Mouse (Mus musculus) T-cell, adult 2 months (primary cell): Measurements from ENCODE around the gene Ociad2.
A peak's percentile ranks its signal among the peaks of the same experiment; 100 is the strongest.

Source experiments
- DNase-seq: peaks from one replicate; pipeline ENCODE4 v3.0.0; 2022; ENCODE audit warnings: low spot score

Gene Ociad2

GRCm38 (mm10) chr5:73304507-73304906 lies 36.3 kb downstream of the Ociad2 start:
- no peak for DNase-seq

DNA sequence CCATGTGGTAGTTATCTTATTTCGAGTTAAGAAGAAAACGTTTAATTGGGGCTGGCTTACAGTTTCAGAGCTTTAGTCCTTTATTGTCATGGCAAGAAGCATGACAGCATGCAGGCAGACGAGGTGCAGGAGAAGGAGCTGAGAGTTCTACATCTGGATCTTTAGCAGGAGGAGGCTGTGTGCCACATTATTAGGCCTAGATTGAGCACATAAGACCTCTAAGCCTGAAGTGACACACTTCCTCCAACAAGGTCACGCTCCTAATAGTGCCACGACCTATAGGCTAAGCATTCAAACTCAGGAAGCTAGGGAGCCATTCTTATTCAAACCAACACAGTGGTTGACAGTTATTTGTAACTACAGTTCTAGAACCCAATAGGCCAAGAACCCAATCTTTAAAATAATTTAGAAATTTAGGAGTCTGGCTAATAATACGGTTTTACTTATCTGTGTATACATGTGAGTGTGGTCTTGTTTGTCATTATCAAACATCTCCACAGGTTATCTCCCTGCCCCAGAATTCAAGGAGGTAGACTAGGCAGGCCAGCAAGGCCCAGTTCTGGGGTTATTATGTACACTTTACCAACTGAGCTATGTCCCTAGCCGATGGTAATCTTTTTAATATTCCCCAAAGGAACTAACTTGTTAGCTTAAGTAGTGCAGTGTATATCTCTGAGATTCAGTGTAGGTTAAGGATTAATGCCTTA lies 39.1 kb downstream of the Ociad2 start:
- no peak for DNase-seq

- DNase-seq: no peak
Measured at GRCm38 (mm10) chr5:73295916-73296315, 44.9 kb downstream of the Ociad2 start.

- DNase-seq: no peak
Measured at GRCm38 (mm10) chr5:73295016-73295415, 45.8 kb downstream of the Ociad2 start.

DNA sequence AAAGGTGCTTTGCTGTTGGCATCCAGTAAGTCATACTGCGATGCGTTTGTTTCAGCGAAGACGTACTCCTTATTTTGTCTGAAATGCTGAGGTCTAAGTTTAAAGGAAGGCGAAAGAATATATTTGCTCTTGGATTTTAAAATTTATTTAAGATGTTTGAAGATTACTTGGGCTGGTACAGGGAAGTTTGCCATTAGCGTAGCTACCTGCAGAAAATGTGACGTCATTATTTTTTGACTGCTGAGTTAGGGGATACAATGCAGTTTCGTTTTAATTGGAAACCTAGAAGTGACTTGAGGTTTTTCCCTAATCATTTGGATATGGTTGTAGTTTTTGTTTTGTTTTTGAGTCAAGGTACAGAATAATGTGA lies 47.4 kb downstream of the Ociad2 start:
- no peak for DNase-seq

- peak; percentile 95 for DNase-seq
Measured at GRCm38 (mm10) chr5:73292502-73293457, 48.0 kb downstream of the Ociad2 start, which contains the start of gene Ociad1. TSS of gene Ociad1 (plus strand) at chr5:73292784.

GRCm38 (mm10) chr5:73289900-73290299 lies 50.9 kb downstream of the Ociad2 start:
- DNase-seq: no peak

GRCm38 (mm10) chr5:73286603-73287002 lies 54.2 kb downstream of the Ociad2 start:
- DNase-seq: no peak

- no peak for DNase-seq
Measured at GRCm38 (mm10) chr5:73285470-73285978, 55.3 kb downstream of the Ociad2 start.

GRCm38 (mm10) chr5:73284046-73284445 lies 56.8 kb downstream of the Ociad2 start:
- no peak for DNase-seq

GRCm38 (mm10) chr5:73280567-73280850 lies 60.3 kb downstream of the Ociad2 start:
- no peak for DNase-seq

DNA sequence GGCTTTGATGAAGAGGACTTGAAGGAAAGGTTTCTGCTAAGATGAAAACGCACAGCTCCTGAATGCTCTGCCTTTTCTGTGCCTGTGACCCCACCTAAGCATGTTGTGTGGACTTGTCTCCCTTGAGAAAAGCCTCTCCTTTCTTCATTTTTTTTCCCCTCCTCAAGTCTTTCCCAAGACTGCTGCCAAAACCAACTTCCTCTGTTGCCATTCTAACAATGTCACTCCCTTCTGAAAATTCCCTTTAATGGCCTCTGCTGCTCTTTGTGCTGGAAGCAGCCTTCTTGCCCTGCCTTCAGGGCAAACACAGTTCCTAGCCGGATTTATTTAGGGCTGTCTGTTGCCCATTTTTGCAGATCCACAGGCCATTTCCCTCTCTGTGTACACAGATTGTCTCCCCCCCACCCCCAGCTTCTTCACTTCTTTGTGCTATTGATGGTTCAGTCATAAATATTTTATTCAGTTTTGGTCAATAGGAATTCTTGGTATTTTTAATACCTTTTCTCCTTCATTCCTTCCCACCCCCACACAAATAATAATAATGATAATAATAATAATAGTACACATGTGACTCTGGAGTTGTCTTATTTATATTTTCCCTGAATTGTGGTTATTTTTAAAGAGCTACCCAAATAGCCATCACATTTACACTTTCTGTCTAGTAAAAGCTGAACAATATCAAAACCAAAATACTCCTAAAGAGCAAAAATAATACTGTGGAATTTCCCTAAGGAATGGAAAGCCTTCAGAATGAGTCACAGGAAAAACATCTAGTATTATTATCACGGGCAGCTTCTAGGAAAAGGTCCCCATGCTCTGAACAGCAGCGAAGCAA lies 60.9 kb downstream of the Ociad2 start:
- no peak for DNase-seq

DNA sequence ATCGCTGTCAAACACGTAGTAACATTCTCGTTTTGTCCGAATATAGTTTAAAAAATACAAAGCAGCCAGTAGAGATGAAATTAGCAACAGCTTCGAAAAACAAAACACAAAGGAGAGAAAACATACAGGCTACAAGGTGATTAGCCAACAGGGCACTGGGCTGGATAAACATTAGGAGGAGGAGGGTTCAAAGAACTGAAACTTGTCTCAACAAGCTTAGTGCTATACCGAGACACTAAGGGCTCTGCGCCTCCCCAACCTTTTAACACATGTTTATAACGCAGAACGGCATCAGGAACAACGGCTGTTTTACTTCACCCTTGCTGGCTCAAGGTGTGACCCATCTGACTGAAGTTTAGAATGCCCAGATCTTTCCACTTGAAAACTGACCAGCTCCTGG lies 61.6 kb downstream of the Ociad2 start:
- DNase-seq: no peak

DNA sequence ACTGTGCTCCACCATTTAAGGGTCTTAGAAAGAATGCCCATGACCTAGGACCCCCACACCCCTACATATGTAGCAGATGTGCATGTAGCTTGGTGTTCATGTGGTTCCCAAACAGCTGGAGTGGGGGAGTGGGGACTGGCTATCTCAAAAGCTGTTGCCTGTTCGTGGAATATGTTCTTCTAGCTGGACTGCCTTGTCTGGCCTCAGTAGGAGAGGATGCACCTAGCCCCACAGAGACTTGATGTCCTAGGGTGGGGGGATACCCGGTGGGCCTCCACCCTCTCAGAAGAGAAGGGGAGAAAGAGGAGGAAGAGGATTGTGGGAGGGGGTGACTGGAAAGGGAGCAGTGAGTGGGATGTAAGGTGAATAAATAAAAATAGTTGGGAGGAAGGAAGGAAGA lies 65.9 kb downstream of the Ociad2 start:
- DNase-seq: no peak

DNA sequence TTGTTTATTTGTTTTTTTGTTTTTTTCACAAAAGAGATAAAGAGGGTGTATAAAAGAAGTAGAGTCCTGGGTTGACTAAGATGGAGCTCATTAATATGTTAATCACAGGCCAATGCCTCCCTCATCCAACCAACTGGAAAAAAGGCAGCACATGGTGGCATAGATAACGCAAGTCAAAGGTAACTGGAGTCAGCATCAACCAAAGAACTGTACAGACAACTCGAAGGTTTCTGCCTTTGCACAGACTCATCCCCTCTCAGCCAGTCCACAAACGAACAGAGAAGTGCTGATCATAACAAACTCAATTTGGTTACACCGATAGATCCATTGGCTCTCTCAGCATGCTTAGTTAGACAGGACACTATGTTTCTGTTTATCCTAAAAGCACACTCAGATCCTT lies 67.7 kb downstream of the Ociad2 start:
- no peak for DNase-seq
